In the genomic region with DNA sequence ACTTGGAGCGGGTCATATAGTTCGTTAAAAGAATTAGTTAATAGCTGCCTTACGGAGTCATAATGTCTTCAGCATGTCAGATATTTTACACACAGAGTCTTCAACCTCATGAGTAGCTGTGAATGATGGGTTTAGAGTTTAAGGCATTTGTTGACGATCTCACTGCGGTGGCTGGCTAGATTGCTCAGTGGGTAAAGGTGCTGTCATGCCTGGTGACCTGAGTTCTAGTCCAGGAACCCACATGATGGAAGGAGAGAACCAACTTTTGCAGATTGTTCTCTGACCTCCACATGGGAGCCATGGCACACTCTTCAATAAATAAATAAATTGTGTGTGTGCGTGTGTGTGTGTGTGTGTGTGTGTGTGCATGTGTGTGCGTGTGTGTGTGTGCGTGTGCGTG, we compare ENCODE assay signal across 7 mouse cellular contexts. TPM values are rescaled to one million over a fixed set of nuclear protein-coding genes. Genes with fewer than 3 reads are reported as not detected.
A peak's percentile ranks its signal among the peaks of the same experiment; 100 is the strongest.
DNase-seq lines count a peak whose midpoint lies in the region; ATAC-seq and TF ChIP-seq lines count a peak whose summit lies in the region.

No protein-coding gene starts in this region.

- peaks cover 18% of the 10 kb centered on the region for H3K4me1 ChIP-seq in heart, postnatal 0 days (ENCODE audit: control insufficient read depth, insufficient read depth)
- H3K4me1 ChIP-seq in lung, adult 2 months (ENCODE audit: control insufficient read depth, insufficient read depth, low read length) = peaks cover 12% of the 10 kb centered on the region
- H3K4me1 ChIP-seq in intestine, embryonic 14.5 days (replicated peaks; ENCODE audit: control insufficient read depth, insufficient read depth, low read length) = peaks cover 24% of the 10 kb centered on the region
- peaks cover 49% of the 10 kb centered on the region for H3K4me1 ChIP-seq in liver, embryonic 12.5 days

- no peaks in the 10 kb centered on the region for H3K9me3 ChIP-seq in heart, postnatal 0 days (replicated peaks; ENCODE audit: control insufficient read depth, low read length)
- no peaks in the 10 kb centered on the region for H3K9me3 ChIP-seq in intestine, embryonic 14.5 days (ENCODE audit: control insufficient read depth, low read length)
- H3K9me3 ChIP-seq in liver, embryonic 12.5 days (replicated peaks) = no peaks in the 10 kb centered on the region

- peak overlapping the region; percentile 81 for H3K27ac ChIP-seq in heart, postnatal 0 days (ENCODE audit: low read depth)
- peak overlapping the region; percentile 78 for H3K27ac ChIP-seq in intestine, embryonic 14.5 days (ENCODE audit: low read depth)
- H3K27ac ChIP-seq in liver, embryonic 12.5 days = no peak overlapping the region

- TF ChIP-seq POLR2A in lung, adult 2 months (IDR thresholded peaks at IDR 0.05; ENCODE audit: borderline replicate concordance, extremely low read depth, low read depth, low read length) = no peak

- intact Hi-C loops in heart, postnatal 25 days (cut with DNase I) = loop anchor here (2.0 kb wide), 1 partner anchor 71 kb away; the partner anchor contains the start of gene Stmn1

- H3K4me3 ChIP-seq in heart, postnatal 0 days (ENCODE audit: low read depth, low read length) = no peak overlapping the region
- H3K4me3 ChIP-seq in lung, adult 2 months (replicated peaks; ENCODE audit: extremely low read depth, low read depth, low read length) = peak overlapping the region; percentile 30
- peak overlapping the region; percentile 23 for H3K4me3 ChIP-seq in intestine, embryonic 14.5 days (ENCODE audit: low read depth, low read length)
- no peak overlapping the region for H3K4me3 ChIP-seq in liver, embryonic 12.5 days

- DNase-seq in heart, postnatal 0 days (ENCODE audit: low spot score) = no peak
- DNase-seq in heart, postnatal 25 days (ENCODE audit: low spot score) = no peak
- DNase-seq in lung, adult 2 months = no peak
- no peak for DNase-seq in lung, postnatal 4 days
- DNase-seq in intestine, embryonic 14.5 days (ENCODE audit: low spot score) = no peak
- DNase-seq in frontal cortex, postnatal 25 days (ENCODE audit: low spot score in 2 of 2) = no peak

- ATAC-seq in heart, postnatal 0 days (ENCODE audit: insufficient read depth, low read depth) = no peak
- no peak for ATAC-seq in intestine, embryonic 14.5 days (replicated peaks; ENCODE audit: low FRiP score, low TSS enrichment, low read depth)
- ATAC-seq in liver, embryonic 12.5 days = no peak

- 82% methylated on average over 9 of the region's 9 CpGs for WGBS in heart, postnatal 0 days
- WGBS in lung, adult 2 months = 77% methylated on average over 9 of the region's 9 CpGs
- 90% methylated on average over 9 of the region's 9 CpGs for WGBS in intestine, embryonic 14.5 days
- WGBS in liver, embryonic 12.5 days (ENCODE audit: insufficient replicate concordance) = 86% methylated on average over 9 of the region's 9 CpGs

- no peaks in the 10 kb centered on the region for H3K27me3 ChIP-seq in heart, postnatal 0 days (ENCODE audit: control insufficient read depth, insufficient read depth, low read length)
- H3K27me3 ChIP-seq in intestine, embryonic 14.5 days (replicated peaks; ENCODE audit: control insufficient read depth, insufficient read depth, low read length) = no peaks in the 10 kb centered on the region
- peaks cover 3% of the 10 kb centered on the region for H3K27me3 ChIP-seq in liver, embryonic 12.5 days (replicated peaks)

- 0 out of 2 replicates have a peak overlapping the region, but pooled peaks have one; percentile 69 for H3K9ac ChIP-seq in heart, postnatal 0 days (replicated peaks; ENCODE audit: low read depth, low read length)
- H3K9ac ChIP-seq in intestine, embryonic 14.5 days (ENCODE audit: low read length) = peak overlapping the region; percentile 5; the same call in 1 of the 2 replicates
- H3K9ac ChIP-seq in liver, embryonic 12.5 days = no peak overlapping the region

- TF ChIP-seq EP300 in heart, postnatal 0 days (IDR thresholded peaks at IDR 0.05; ENCODE audit: low read depth) = no peak

- H3K36me3 ChIP-seq in heart, postnatal 0 days (replicated peaks; ENCODE audit: control insufficient read depth, insufficient read depth, low read length) = no peaks in the 10 kb centered on the region
- no peaks in the 10 kb centered on the region for H3K36me3 ChIP-seq in intestine, embryonic 14.5 days (ENCODE audit: control insufficient read depth, insufficient read depth, low read length)
- no peaks in the 10 kb centered on the region for H3K36me3 ChIP-seq in liver, embryonic 12.5 days

- H3K4me2 ChIP-seq in heart, postnatal 0 days (ENCODE audit: low read depth, low read length) = peak overlapping the region; percentile 77; the same call in 1 of the 2 replicates
- peak overlapping the region; percentile 77 for H3K4me2 ChIP-seq in intestine, embryonic 14.5 days (ENCODE audit: low read length)
- peak overlapping the region; percentile 84 for H3K4me2 ChIP-seq in liver, embryonic 12.5 days

- no peak for TF ChIP-seq CTCF in heart, postnatal 0 days (IDR thresholded peaks at IDR 0.05; ENCODE audit: low read depth)
- TF ChIP-seq CTCF in lung, adult 2 months (IDR thresholded peaks at IDR 0.05; ENCODE audit: insufficient read depth, low read length) = no peak

RNA-seq across cellular contexts. Expression of gene Pafah2, which starts 1.6 kb away (rescaled TPM):
- total RNA-seq in heart, postnatal 0 days (2014; rRNA removed; ENCODE audit: low replicate concordance) = 16.3 and 17.2 TPM in 2 replicates
- 7.2 and 7.8 TPM in 2 replicates for polyA plus RNA-seq in heart, postnatal 0 days (2015; fragmentation: Nextera tagmentation; extraction: Ambion mirVana)
- 1 to 10 TPM; 7.6 to 9.2 TPM for total RNA-seq in heart, postnatal 25 days (2021)
- 35.6 and 41.0 TPM in 2 replicates for polyA plus RNA-seq in lung, adult 2 months (2012; rRNA removed)
- polyA plus RNA-seq in intestine, embryonic 14.5 days (2014; fragmentation: Nextera tagmentation; extraction: Ambion mirVana) = 28.4 and 32.5 TPM in 2 replicates
- polyA plus RNA-seq in liver, embryonic 12.5 days (2016; fragmentation: Nextera tagmentation; extraction: Ambion mirVana) = 4.7 and 5.2 TPM in 2 replicates

RNA-seq across cellular contexts. Expression of gene Extl1, which starts 14.1 kb away (rescaled TPM):
- 3.1 and 11.5 TPM in 2 replicates for total RNA-seq in heart, postnatal 0 days (2014; rRNA removed; ENCODE audit: low replicate concordance)
- polyA plus RNA-seq in heart, postnatal 0 days (2015; fragmentation: Nextera tagmentation; extraction: Ambion mirVana) = 2.9 and 3.4 TPM in 2 replicates
- 10 to 100 TPM; 18.0 to 19.4 TPM for total RNA-seq in heart, postnatal 25 days (2021)
- polyA plus RNA-seq in lung, adult 2 months (2012; rRNA removed) = 1.9 and 3.7 TPM in 2 replicates
- polyA plus RNA-seq in intestine, embryonic 14.5 days (2014; fragmentation: Nextera tagmentation; extraction: Ambion mirVana) = 1.2 and 1.4 TPM in 2 replicates
- polyA plus RNA-seq in liver, embryonic 12.5 days (2016; fragmentation: Nextera tagmentation; extraction: Ambion mirVana) = 0.25 and 0.36 TPM in 2 replicates

RNA-seq across cellular contexts. Expression of gene Slc30a2, which starts 54.8 kb away (rescaled TPM):
- 0.38 TPM in 1 of 2 replicates, not detected in the other for total RNA-seq in heart, postnatal 0 days (2014; rRNA removed; ENCODE audit: low replicate concordance)
- polyA plus RNA-seq in heart, postnatal 0 days (2015; fragmentation: Nextera tagmentation; extraction: Ambion mirVana) = 0.16 and 0.33 TPM in 2 replicates
- total RNA-seq in heart, postnatal 25 days (2021) = under 1 TPM; 0.31 to 0.36 TPM
- 0.41 and 0.51 TPM in 2 replicates for polyA plus RNA-seq in lung, adult 2 months (2012; rRNA removed)
- polyA plus RNA-seq in intestine, embryonic 14.5 days (2014; fragmentation: Nextera tagmentation; extraction: Ambion mirVana) = 0.19 and 0.26 TPM in 2 replicates
- polyA plus RNA-seq in liver, embryonic 12.5 days (2016; fragmentation: Nextera tagmentation; extraction: Ambion mirVana) = not detected in 2 replicates

Comparison
In these comparisons a context has a peak if more than half of its experiments do, and no peak if none do; other contexts are left out.
1. H3K4me3 ChIP-seq: peak in lung, adult 2 months (single experiment) and intestine, embryonic 14.5 days (single experiment); none in heart, postnatal 0 days (single experiment) and liver, embryonic 12.5 days (single experiment).
2. Peak in every context shown above with its lines, with median percentiles within 50 percentile points of each other: H3K4me2 ChIP-seq.